Mouse (Mus musculus): Measurements from ENCODE around the gene Hc. TPM values are rescaled to one million over a fixed set of nuclear protein-coding genes. Genes with fewer than 3 reads are reported as not detected.

The Hc gene
- total and polyA plus RNA-seq, 3 experiments, result 0.22 TPM; not detected in 2

DNA sequence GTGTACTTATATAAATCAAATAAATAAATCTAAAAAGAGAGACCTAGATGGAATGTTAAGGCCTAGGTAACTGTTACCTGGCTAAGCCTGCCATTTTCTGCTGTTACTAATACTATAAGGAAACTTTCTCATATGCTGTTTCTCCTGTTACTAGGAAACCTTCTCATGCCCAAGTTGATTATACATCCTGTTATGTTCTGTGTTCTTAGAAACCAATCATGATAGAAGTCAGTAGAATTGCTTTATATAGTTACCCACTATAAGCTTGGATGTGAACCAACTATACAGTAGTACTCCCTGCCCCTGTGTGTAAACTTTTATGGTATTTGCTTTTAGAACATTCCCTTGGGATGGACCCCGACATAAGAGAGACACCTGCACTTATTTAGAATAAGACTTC lies 73.6 kb downstream of the Hc start:
- TF ChIP-seq POLR2AphosphoS5 (IDR thresholded peaks at IDR 0.05; ENCODE audit: insufficient replicate concordance, low read depth, low read length) (no peak), CTCF (IDR thresholded peaks at IDR 0.05; ENCODE audit: low read depth, low read length) (no peak), GATA1 (IDR thresholded peaks at IDR 0.05; ENCODE audit: borderline replicate concordance, low read length) (no peak), TAL1 (conservative IDR thresholded peaks at IDR 0.05; ENCODE audit: low read depth, low read length) (no peak), GATA2 (IDR thresholded peaks at IDR 0.05; ENCODE audit: borderline replicate concordance, low read depth, low read length) (no peak)
- no peak for DNase-seq (ENCODE audit: low spot score)
- Histone ChIP-seq H3K4me1 (ENCODE audit: insufficient read depth, low read depth, low read length) (no peaks in the 10 kb centered on the region), H3K4me3 (ENCODE audit: low read depth, low read length) (no peak overlapping the region), H3K36me3 (replicated peaks) (no peaks in the 10 kb centered on the region), H3K9me3 (replicated peaks) (no peaks in the 10 kb centered on the region), H3K27me3 (ENCODE audit: insufficient read depth, low read length) (peaks cover 22% of the 10 kb centered on the region)
- no peak for ATAC-seq (ENCODE audit: extremely low read depth, insufficient number of reproducible peaks, low FRiP score, poor library complexity, severe bottlenecking)

DNA sequence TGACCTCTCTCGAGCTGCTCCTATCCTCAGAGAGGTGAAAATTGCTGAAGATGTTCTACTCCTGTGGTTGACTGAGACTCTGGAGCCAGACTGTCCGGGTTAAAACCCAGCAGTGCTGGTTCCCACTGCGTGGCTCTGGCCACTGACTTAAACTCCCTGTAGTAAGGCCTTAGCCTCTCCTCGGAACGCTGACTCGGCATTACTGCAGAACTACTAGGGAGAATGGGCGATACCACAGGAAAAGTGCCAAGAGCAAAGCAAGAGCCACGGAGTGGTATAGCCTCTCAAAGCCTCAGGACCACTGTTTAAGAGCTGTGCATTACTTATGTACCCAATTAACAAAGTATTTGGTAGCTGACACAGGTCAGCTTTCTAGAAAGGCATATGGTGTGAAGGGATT lies 76.4 kb downstream of the Hc start:
- peaks cover 36% of the 10 kb centered on the region for H3K27me3 ChIP-seq (ENCODE audit: insufficient read depth, low read length)
- DNase-seq (ENCODE audit: low spot score) (no peak), ATAC-seq (ENCODE audit: extremely low read depth, insufficient number of reproducible peaks, low FRiP score, poor library complexity, severe bottlenecking) (no peak)
- 0 out of 2 replicates have a peak, but pooled peaks cover 2% of the 10 kb centered on the region for H3K4me1 ChIP-seq (ENCODE audit: insufficient read depth, low read depth, low read length)
- no peaks in the 10 kb centered on the region for H3K36me3 ChIP-seq (replicated peaks)
- no peak for TF ChIP-seq GATA2 (IDR thresholded peaks at IDR 0.05; ENCODE audit: borderline replicate concordance, low read depth, low read length)
- TF ChIP-seq GATA1 (IDR thresholded peaks at IDR 0.05; ENCODE audit: borderline replicate concordance, low read length), result no peak
- no peak for TF ChIP-seq TAL1 (conservative IDR thresholded peaks at IDR 0.05; ENCODE audit: low read depth, low read length)
- TF ChIP-seq CTCF (IDR thresholded peaks at IDR 0.05; ENCODE audit: low read depth, low read length), result no peak
- no peak for TF ChIP-seq POLR2AphosphoS5 (IDR thresholded peaks at IDR 0.05; ENCODE audit: insufficient replicate concordance, low read depth, low read length)
- H3K4me3 ChIP-seq (ENCODE audit: low read depth, low read length), result no peak overlapping the region
- H3K9me3 ChIP-seq (replicated peaks), result no peaks in the 10 kb centered on the region

DNA sequence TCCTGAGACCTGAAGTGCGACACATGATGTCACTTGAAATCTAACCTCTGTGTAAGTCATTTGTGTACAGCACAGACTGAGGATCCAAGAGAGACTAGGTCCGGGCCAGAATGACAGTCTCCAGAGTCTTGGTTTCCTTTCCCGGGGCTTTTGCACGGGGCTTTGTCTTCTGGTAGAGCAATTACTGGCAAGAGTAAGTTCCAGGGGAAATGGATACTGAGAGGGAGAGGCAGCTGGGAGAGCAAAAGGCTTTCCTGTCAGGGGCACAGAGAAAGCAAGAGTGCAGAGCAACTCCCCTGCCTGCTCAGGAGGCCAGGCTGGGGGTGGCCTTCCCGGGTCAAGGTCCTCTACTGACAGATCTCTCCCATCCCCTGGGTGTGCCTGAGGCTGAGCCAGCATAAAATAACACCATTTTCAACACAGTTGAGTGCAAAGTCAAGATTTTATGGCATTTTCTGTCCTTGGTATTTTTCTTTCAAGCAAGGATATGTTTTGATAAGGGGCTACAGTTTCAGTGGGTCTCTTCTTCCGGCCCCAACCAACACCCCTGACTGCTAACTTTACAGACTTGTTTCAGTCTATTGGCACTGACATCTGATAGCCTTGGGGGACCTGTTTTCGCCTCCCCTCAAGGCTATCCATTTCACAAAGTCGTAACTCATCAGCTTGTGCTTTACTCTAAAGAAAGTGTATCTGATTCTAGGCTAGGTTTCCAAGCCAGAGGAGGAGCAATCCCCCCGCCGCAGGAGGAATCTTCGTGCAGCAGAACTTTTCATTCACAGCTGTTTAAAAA lies 78.1 kb downstream of the Hc start:
- Histone ChIP-seq H3K4me3 (ENCODE audit: low read depth, low read length) (no peak overlapping the region), H3K4me1 (ENCODE audit: insufficient read depth, low read depth, low read length) (0 out of 2 replicates have a peak, but pooled peaks cover 2% of the 10 kb centered on the region), H3K36me3 (replicated peaks) (no peaks in the 10 kb centered on the region), H3K9me3 (replicated peaks) (no peaks in the 10 kb centered on the region), H3K27me3 (ENCODE audit: insufficient read depth, low read length) (peaks cover 32% of the 10 kb centered on the region)
- DNase-seq (ENCODE audit: low spot score) (no peak), ATAC-seq (ENCODE audit: extremely low read depth, insufficient number of reproducible peaks, low FRiP score, poor library complexity, severe bottlenecking) (no peak)
- TF ChIP-seq CTCF (IDR thresholded peaks at IDR 0.05; ENCODE audit: low read depth, low read length) (no peak), TAL1 (conservative IDR thresholded peaks at IDR 0.05; ENCODE audit: low read depth, low read length) (no peak), GATA1 (IDR thresholded peaks at IDR 0.05; ENCODE audit: borderline replicate concordance, low read length) (no peak), POLR2AphosphoS5 (IDR thresholded peaks at IDR 0.05; ENCODE audit: insufficient replicate concordance, low read depth, low read length) (no peak), GATA2 (IDR thresholded peaks at IDR 0.05; ENCODE audit: borderline replicate concordance, low read depth, low read length) (no peak)

GRCm38 (mm10) chr2:34982096-34982724 lies 79.0 kb downstream of the Hc start:
- TF ChIP-seq GATA1 (IDR thresholded peaks at IDR 0.05; ENCODE audit: borderline replicate concordance, low read length) (no peak), GATA2 (IDR thresholded peaks at IDR 0.05; ENCODE audit: borderline replicate concordance, low read depth, low read length) (no peak), TAL1 (conservative IDR thresholded peaks at IDR 0.05; ENCODE audit: low read depth, low read length) (no peak), POLR2AphosphoS5 (IDR thresholded peaks at IDR 0.05; ENCODE audit: insufficient replicate concordance, low read depth, low read length) (no peak), CTCF (IDR thresholded peaks at IDR 0.05; ENCODE audit: low read depth, low read length) (no peak)
- no peaks in the 10 kb centered on the region for H3K9me3 ChIP-seq (replicated peaks)
- no peaks in the 10 kb centered on the region for H3K36me3 ChIP-seq (replicated peaks)
- ATAC-seq (ENCODE audit: extremely low read depth, insufficient number of reproducible peaks, low FRiP score, poor library complexity, severe bottlenecking) (no peak), DNase-seq (ENCODE audit: low spot score) (no peak)
- H3K27me3 ChIP-seq (ENCODE audit: insufficient read depth, low read length), result peaks cover 30% of the 10 kb centered on the region
- H3K4me3 ChIP-seq (ENCODE audit: low read depth, low read length), result no peak overlapping the region
- 0 out of 2 replicates have a peak, but pooled peaks cover 2% of the 10 kb centered on the region for H3K4me1 ChIP-seq (ENCODE audit: insufficient read depth, low read depth, low read length)

- Histone ChIP-seq H3K4me3 (ENCODE audit: low read depth, low read length) (no peak overlapping the region), H3K36me3 (replicated peaks) (no peaks in the 10 kb centered on the region), H3K4me1 (ENCODE audit: insufficient read depth, low read depth, low read length) (peaks cover 9% of the 10 kb centered on the region), H3K27me3 (ENCODE audit: insufficient read depth, low read length) (peaks cover 30% of the 10 kb centered on the region), H3K9me3 (replicated peaks) (0 out of 2 replicates have a peak, but pooled peaks cover 2% of the 10 kb centered on the region)
- TF ChIP-seq POLR2AphosphoS5 (IDR thresholded peaks at IDR 0.05; ENCODE audit: insufficient replicate concordance, low read depth, low read length) (no peak), GATA2 (IDR thresholded peaks at IDR 0.05; ENCODE audit: borderline replicate concordance, low read depth, low read length) (no peak), TAL1 (conservative IDR thresholded peaks at IDR 0.05; ENCODE audit: low read depth, low read length) (no peak), GATA1 (IDR thresholded peaks at IDR 0.05; ENCODE audit: borderline replicate concordance, low read length) (no peak), CTCF (IDR thresholded peaks at IDR 0.05; ENCODE audit: low read depth, low read length) (no peak)
- ATAC-seq (ENCODE audit: extremely low read depth, insufficient number of reproducible peaks, low FRiP score, poor library complexity, severe bottlenecking) (no peak), DNase-seq (ENCODE audit: low spot score) (no peak)
Measured at GRCm38 (mm10) chr2:34979459-34980011, 81.7 kb downstream of the Hc start.

- no peak for TF ChIP-seq POLR2AphosphoS5 (IDR thresholded peaks at IDR 0.05; ENCODE audit: insufficient replicate concordance, low read depth, low read length)
- Histone ChIP-seq H3K27me3 (ENCODE audit: insufficient read depth, low read length) (peaks cover 34% of the 10 kb centered on the region), H3K9me3 (replicated peaks) (0 out of 2 replicates have a peak, but pooled peaks cover 2% of the 10 kb centered on the region), H3K4me1 (ENCODE audit: insufficient read depth, low read depth, low read length) (peaks cover 9% of the 10 kb centered on the region), H3K36me3 (replicated peaks) (no peaks in the 10 kb centered on the region), H3K4me3 (ENCODE audit: low read depth, low read length) (no peak overlapping the region)
- DNase-seq (ENCODE audit: low spot score) (no peak), ATAC-seq (ENCODE audit: extremely low read depth, insufficient number of reproducible peaks, low FRiP score, poor library complexity, severe bottlenecking) (no peak)
Measured at GRCm38 (mm10) chr2:34978226-34978625, 83.0 kb downstream of the Hc start.

Measured in G1E (cell line).